Mouse (Mus musculus) kidney, adult 2 months (tissue): ENCODE data around the gene Eps15.

Source experiments
- CTCF ChIP-seq: fragments of 200-500 bp; conservative IDR thresholded peaks from 2 replicates; pipeline ENCODE4 v1.5.1; 2011; ENCODE audit warnings: low read depth, mild to moderate bottlenecking, control low read depth, low read length, moderate library complexity, mixed read lengths; ENCODE audit not compliant: insufficient read depth, insufficient read length
- POLR2A ChIP-seq: fragments of 200-500 bp; IDR thresholded peaks from one replicate; pipeline ENCODE4 v1.6.1; 2011; ENCODE audit warnings: low read depth, low read length, control low read depth

DNA sequence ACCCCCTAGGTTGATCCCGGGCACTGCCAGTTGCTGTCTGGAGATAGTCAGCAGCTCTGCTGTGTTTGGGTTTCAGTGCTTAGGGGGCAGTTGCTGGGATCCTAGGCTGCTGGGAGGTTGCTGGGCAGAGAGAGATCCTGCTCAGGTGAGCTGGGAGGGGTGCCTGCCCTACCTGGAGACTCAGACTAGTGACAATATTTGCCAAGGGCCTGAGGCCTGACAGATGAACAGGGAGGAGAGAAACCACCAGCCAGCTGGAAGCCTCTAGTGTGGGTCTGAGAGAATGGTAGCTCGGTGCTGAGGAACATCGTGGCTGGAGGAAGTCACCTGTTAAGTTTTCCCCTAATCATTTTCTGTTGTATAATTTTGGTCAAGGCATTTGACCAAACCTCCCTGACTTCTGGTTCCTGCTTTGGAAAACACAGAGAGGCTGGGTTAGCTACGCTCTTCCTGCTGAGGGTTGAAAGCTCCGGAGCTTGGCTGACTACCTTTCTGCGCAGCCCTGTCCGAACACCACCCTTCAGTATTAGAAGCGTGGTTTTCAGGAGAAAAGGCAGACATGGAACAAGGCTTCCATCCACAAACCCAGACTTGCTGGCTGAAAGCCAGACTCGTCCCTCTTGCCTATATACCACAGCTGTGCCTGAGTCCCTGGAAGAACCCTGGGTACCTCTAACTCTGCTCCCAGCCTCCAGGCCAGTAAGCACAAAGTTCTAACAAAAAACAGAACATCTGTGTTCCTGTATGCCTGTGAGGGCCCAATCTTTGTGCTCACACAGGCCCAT is 127.8 kb downstream of the Eps15 start:
- TF ChIP-seq CTCF (no peak), POLR2A (no peak)
